Mouse (Mus musculus) lung, embryonic 14.5 days (tissue): ENCODE measurements at regions not wholly inside any gene's neighbourhood (a gene's known extent, or its start where the extent isn't known, plus 50 kb on each side); places are given as distances from the start of the nearest gene placed in this dataset.

Source experiments
- ATAC-seq: fragments of 200-750 bp; cut with Nextera tagmentation; 2 replicates; pipeline ENCODE4 v1.8.0; 2017; ENCODE audit warnings: mild to moderate bottlenecking, moderate TSS enrichment, moderate library complexity; ENCODE audit not compliant: insufficient read depth
- DNase-seq: peaks from one replicate; pipeline ENCODE4 v3.0.0-alpha.2; 2015
- H3K27ac ChIP-seq: fragments of 300-500 bp; sonication (generic); 2 replicates; pipeline ENCODE4 v1.5.1; 2014; ENCODE audit warnings: low read depth, mild to moderate bottlenecking, moderate library complexity
- H3K27me3 ChIP-seq: fragments of 300-500 bp; sonication (generic); 2 replicates; pipeline ENCODE4 v1.6.1; 2014; ENCODE audit warnings: low read length, control low read depth; ENCODE audit not compliant: insufficient read depth
- H3K36me3 ChIP-seq: fragments of 300-500 bp; sonication (generic); 2 replicates; pipeline ENCODE4 v1.6.1; 2014; ENCODE audit warnings: control low read depth; ENCODE audit not compliant: insufficient read depth
- H3K4me1 ChIP-seq: fragments of 300-500 bp; sonication (generic); 2 replicates; pipeline ENCODE4 v1.6.1; 2014; ENCODE audit warnings: antibody characterized with exemption, control low read depth; ENCODE audit not compliant: insufficient read depth
- H3K4me2 ChIP-seq: fragments of 300-500 bp; sonication (generic); 2 replicates; pipeline ENCODE4 v1.6.1; 2014; ENCODE audit warnings: mild to moderate bottlenecking
- H3K4me3 ChIP-seq: fragments of 300-500 bp; sonication (generic); 2 replicates; pipeline ENCODE4 v1.5.1; 2014; ENCODE audit warnings: low read depth, low read length
- H3K9ac ChIP-seq: fragments of 300-500 bp; sonication (generic); 2 replicates; pipeline ENCODE4 v1.6.1; 2014
- H3K9me3 ChIP-seq: fragments of 300-500 bp; sonication (generic); 2 replicates; pipeline ENCODE4 v1.6.1; 2016; ENCODE audit warnings: low read depth, low read length, control low read depth
- CTCF ChIP-seq: IDR thresholded peaks from 2 replicates; pipeline ENCODE4 v1.5.1; 2016; ENCODE audit warnings: antibody characterized with exemption, low read depth
- WGBS: fragments of 180-500 bp; shearing (Covaris S2); extraction: QIAGEN DNeasy Blood & Tissue Kit; methylation state at CpG from one replicate; pipeline ENCODE4 v1.1.7; 2014; 5-methylcytosine and 5-hydroxymethylcytosine counted together

- ATAC-seq, result no peak
- TF ChIP-seq CTCF, result no peak
Measured at GRCm38 (mm10) chr13:46222031-46222430, 51.5 kb upstream of the Stmnd1 start.

GRCm38 (mm10) chr13:46218101-46218701 lies 55.3 kb upstream of the Stmnd1 start:
- TF ChIP-seq CTCF, result no peak
- no peaks in the 10 kb centered on the region for H3K36me3 ChIP-seq
- no peak overlapping the region for H3K27ac ChIP-seq
- WGBS, result 60% methylated on average over 20 of the region's 20 CpGs
- peak overlapping the region; percentile 43 for H3K4me2 ChIP-seq
- no peak overlapping the region for H3K4me3 ChIP-seq
- no peaks in the 10 kb centered on the region for H3K27me3 ChIP-seq
- H3K9ac ChIP-seq, result no peak overlapping the region
- DNase-seq (peak; percentile 69), ATAC-seq (no peak)
- no peaks in the 10 kb centered on the region for H3K9me3 ChIP-seq
- no peaks in the 10 kb centered on the region for H3K4me1 ChIP-seq

More at GRCm38 (mm10) chr13:46222031-46222430, 51.5 kb upstream of the Stmnd1 start:
- H3K36me3 ChIP-seq, result no peaks in the 10 kb centered on the region
- H3K9me3 ChIP-seq, result no peaks in the 10 kb centered on the region
- H3K27me3 ChIP-seq, result no peaks in the 10 kb centered on the region
- no peak overlapping the region for H3K27ac ChIP-seq
- H3K4me3 ChIP-seq, result no peak overlapping the region
- 54% methylated on average over 7 of the region's 7 CpGs for WGBS
- H3K4me2 ChIP-seq, result no peak overlapping the region
- peak; percentile 10 for DNase-seq
- H3K4me1 ChIP-seq, result no peaks in the 10 kb centered on the region
- no peak overlapping the region for H3K9ac ChIP-seq

GRCm38 (mm10) chr13:46216954-46217838 lies 56.3 kb upstream of the Stmnd1 start:
- no peak for DNase-seq
- Histone ChIP-seq H3K4me1 (no peaks in the 10 kb centered on the region), H3K9ac (no peak overlapping the region), H3K36me3 (no peaks in the 10 kb centered on the region), H3K4me2 (no peak overlapping the region), H3K27ac (no peak overlapping the region), H3K4me3 (no peak overlapping the region), H3K9me3 (no peaks in the 10 kb centered on the region), H3K27me3 (no peaks in the 10 kb centered on the region)
- 75% methylated on average over 9 of the region's 9 CpGs for WGBS
- no peak for TF ChIP-seq CTCF
- ATAC-seq, result no peak

- DNase-seq (no peak), ATAC-seq (no peak)
- Histone ChIP-seq H3K27me3 (no peaks in the 10 kb centered on the region), H3K36me3 (no peaks in the 10 kb centered on the region), H3K4me2 (no peak overlapping the region), H3K27ac (no peak overlapping the region), H3K9me3 (no peaks in the 10 kb centered on the region), H3K9ac (no peak overlapping the region), H3K4me3 (no peak overlapping the region), H3K4me1 (no peaks in the 10 kb centered on the region)
- no peak for TF ChIP-seq CTCF
- WGBS, result 68% methylated on average over 3 of the region's 3 CpGs
Measured at GRCm38 (mm10) chr13:46203551-46203950, 70.0 kb upstream of the Stmnd1 start.

GRCm38 (mm10) chr13:46202586-46202985 lies 70.9 kb upstream of the Stmnd1 start:
- no peaks in the 10 kb centered on the region for H3K4me1 ChIP-seq
- no peak for DNase-seq
- H3K4me2 ChIP-seq, result no peak overlapping the region
- ATAC-seq, result no peak
- no peak for TF ChIP-seq CTCF
- no peaks in the 10 kb centered on the region for H3K36me3 ChIP-seq
- H3K9ac ChIP-seq, result no peak overlapping the region
- H3K4me3 ChIP-seq, result no peak overlapping the region
- H3K9me3 ChIP-seq, result no peaks in the 10 kb centered on the region
- 84% methylated on average over 6 of the region's 6 CpGs for WGBS
- no peak overlapping the region for H3K27ac ChIP-seq
- no peaks in the 10 kb centered on the region for H3K27me3 ChIP-seq

- H3K27me3 ChIP-seq, result no peaks in the 10 kb centered on the region
- H3K4me1 ChIP-seq, result no peaks in the 10 kb centered on the region
- TF ChIP-seq CTCF, result no peak
- no peak overlapping the region for H3K9ac ChIP-seq
- no peaks in the 10 kb centered on the region; the same call in 1 of the 2 replicates for H3K9me3 ChIP-seq
- no peak overlapping the region for H3K4me3 ChIP-seq
- H3K36me3 ChIP-seq, result no peaks in the 10 kb centered on the region
- no peak overlapping the region for H3K27ac ChIP-seq
- DNase-seq, result no peak
- 81% methylated on average over 14 of the region's 14 CpGs for WGBS
- ATAC-seq, result no peak
- H3K4me2 ChIP-seq, result no peak overlapping the region
Measured at GRCm38 (mm10) chr13:46201029-46201599, 72.4 kb upstream of the Stmnd1 start.

GRCm38 (mm10) chr13:46193131-46193530 lies 80.4 kb upstream of the Stmnd1 start:
- H3K27ac ChIP-seq, result no peak overlapping the region
- H3K9me3 ChIP-seq, result no peaks in the 10 kb centered on the region; the same call in 1 of the 2 replicates
- WGBS, result 81% methylated on average over 1 of the region's 1 CpGs
- DNase-seq (no peak), ATAC-seq (no peak)
- no peaks in the 10 kb centered on the region for H3K4me1 ChIP-seq
- no peak overlapping the region for H3K4me2 ChIP-seq
- H3K36me3 ChIP-seq, result no peaks in the 10 kb centered on the region
- H3K27me3 ChIP-seq, result no peaks in the 10 kb centered on the region
- H3K9ac ChIP-seq, result no peak overlapping the region
- no peak overlapping the region for H3K4me3 ChIP-seq
- no peak for TF ChIP-seq CTCF
